Mouse (Mus musculus) frontal cortex, postnatal 10 days (tissue): ENCODE results near the gene Clec4a4.
A peak's percentile ranks its signal among the peaks of the same experiment; 100 is the strongest.
"Not testable (repeated sequence)": the region's sequence is repeated elsewhere in the genome, so short reads cannot be mapped to it uniquely, and the experiment has no call there.

Experiments used
- DNase-seq, 2 experiments: peaks; one replicate each; pipeline ENCODE4 v3.0.0; 2022; ENCODE audit warnings: low spot score in 2 of 2, mixed read lengths in 1 of 2

The Clec4a4 gene

GRCm38 (mm10) chr6:122989876-122990437, at the start of gene Clec4a4:
Clec4a4 (plus strand) TSS chr6:122990367.
- no peak for DNase-seq

- DNase-seq = no peak
Measured at GRCm38 (mm10) chr6:122946760-122947159, 43.4 kb upstream of the Clec4a4 start.

- DNase-seq = peak; percentile 5 to 8
Measured at GRCm38 (mm10) chr6:122952401-122952800, 37.8 kb upstream of the Clec4a4 start, which contains the start of gene Clec4a3. Clec4a3 (plus strand) TSS chr6:122952515.

GRCm38 (mm10) chr6:122964562-122964961, 25.6 kb upstream of the Clec4a4 start:
- DNase-seq = no peak

GRCm38 (mm10) chr6:122969048-122969447, 21.1 kb upstream of the Clec4a4 start:
- no peak for DNase-seq

GRCm38 (mm10) chr6:123004696-123005095, 14.5 kb downstream of the Clec4a4 start:
- DNase-seq = not testable (repeated sequence)

GRCm38 (mm10) chr6:123005591-123005990, 15.4 kb downstream of the Clec4a4 start:
- no peak for DNase-seq

GRCm38 (mm10) chr6:123049742-123050372, 59.7 kb downstream of the Clec4a4 start, which contains the start of gene Clec4b1:
Clec4b1 (plus strand) TSS chr6:123049962.
- DNase-seq = no peak
